Mouse (Mus musculus) E14TG2a.4 (cell line): ENCODE data around the gene 5430419D17Rik.

Experiments used
- H3K27me3 ChIP-seq: 2 replicates; pipeline ENCODE4 v1.6.1; 2014; ENCODE audit warnings: low read length, control low read depth; ENCODE audit not compliant: insufficient read depth
- H3K36me3 ChIP-seq: 2 replicates; pipeline ENCODE4 v1.6.1; 2014; ENCODE audit warnings: low read length, control low read depth; ENCODE audit not compliant: insufficient read depth
- H3K4me1 ChIP-seq: replicated peaks from 2 replicates; pipeline ENCODE4 v1.6.1; 2014; ENCODE audit warnings: low read depth, low read length, control low read depth
- H3K4me3 ChIP-seq: replicated peaks from 2 replicates; pipeline ENCODE4 v1.5.1; 2014; ENCODE audit warnings: mild to moderate bottlenecking, low read length
- H3K9me3 ChIP-seq: 2 replicates; pipeline ENCODE4 v1.6.1; 2014; ENCODE audit warnings: low read length, control low read depth
- CTCF ChIP-seq: conservative IDR thresholded peaks from 2 replicates; pipeline ENCODE4 v1.5.1; 2014; ENCODE audit warnings: low read length
- NANOG ChIP-seq: IDR thresholded peaks from 2 replicates; pipeline ENCODE4 v1.6.1; 2014; ENCODE audit warnings: borderline replicate concordance, low read length, mixed read lengths
- POU5F1 ChIP-seq: IDR thresholded peaks from 2 replicates; pipeline ENCODE4 v1.6.1; 2014; ENCODE audit warnings: low read length, borderline replicate concordance

5430419D17Rik gene

DNA sequence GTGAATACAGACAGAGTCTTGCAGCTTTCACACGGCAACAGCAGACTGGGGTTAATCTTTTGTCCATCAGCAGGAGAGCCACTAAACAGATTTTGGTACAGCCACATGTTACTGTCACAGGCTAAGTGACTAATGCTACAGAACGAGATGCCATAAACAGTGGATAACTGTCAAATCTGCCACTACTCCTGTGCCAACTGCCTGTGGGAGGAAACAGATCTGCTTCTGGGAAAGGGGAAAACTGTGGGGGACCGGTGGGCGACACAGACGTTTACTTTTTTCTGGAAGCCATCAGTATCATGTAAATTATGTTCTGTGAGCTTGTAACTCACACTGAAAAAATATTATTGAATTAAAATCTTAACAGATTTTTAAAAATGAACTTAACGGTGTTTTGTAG is 86.7 kb downstream of the 5430419D17Rik start:
- Histone ChIP-seq H3K27me3 (no peaks in the 10 kb centered on the region), H3K36me3 (no peaks in the 10 kb centered on the region), H3K4me1 (no peaks in the 10 kb centered on the region), H3K4me3 (no peak overlapping the region), H3K9me3 (no peaks in the 10 kb centered on the region)
- TF ChIP-seq CTCF (no peak), NANOG (no peak), POU5F1 (no peak)

DNA sequence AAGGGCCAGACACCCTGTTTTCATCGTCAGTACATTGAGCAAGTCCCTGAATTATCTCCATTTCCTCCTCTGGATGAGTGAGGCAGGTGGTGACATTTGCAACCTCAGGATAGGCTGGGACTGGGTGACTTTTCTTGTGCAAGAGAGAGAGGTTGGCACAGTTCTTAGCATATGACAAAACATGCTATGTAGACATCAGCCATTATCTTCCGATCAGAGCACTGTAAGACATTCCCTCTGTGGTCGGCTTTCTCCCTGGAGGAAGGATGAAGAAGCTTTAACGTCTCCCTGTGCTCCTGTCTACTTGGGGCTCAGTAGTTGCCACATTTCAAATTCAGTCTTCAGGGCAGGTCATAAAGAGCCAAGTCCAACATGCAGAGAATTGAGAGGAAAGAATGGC is 90.0 kb downstream of the 5430419D17Rik start:
- Histone ChIP-seq H3K27me3 (no peaks in the 10 kb centered on the region), H3K4me1 (no peaks in the 10 kb centered on the region), H3K9me3 (no peaks in the 10 kb centered on the region), H3K36me3 (no peaks in the 10 kb centered on the region), H3K4me3 (no peak overlapping the region)
- TF ChIP-seq CTCF (no peak), POU5F1 (no peak), NANOG (no peak)

DNA sequence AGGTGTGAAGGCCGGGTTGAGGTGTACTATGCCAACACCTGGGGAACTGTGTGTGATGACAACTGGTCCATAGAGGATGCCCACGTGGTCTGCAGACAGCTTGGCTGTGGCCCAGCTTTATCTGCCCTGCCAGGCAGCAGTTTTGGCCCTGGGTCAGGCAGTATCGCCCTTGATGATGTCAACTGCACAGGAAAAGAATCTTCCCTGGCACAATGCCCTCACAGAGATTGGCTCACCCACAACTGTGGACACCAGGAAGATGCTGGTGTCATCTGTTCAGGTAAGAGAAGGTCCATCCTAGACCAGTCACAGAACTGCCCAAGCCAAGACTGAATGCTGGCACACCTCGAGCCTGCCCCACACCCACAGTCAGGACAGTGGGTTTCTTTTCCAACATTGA is 91.6 kb downstream of the 5430419D17Rik start:
- Histone ChIP-seq H3K27me3 (no peaks in the 10 kb centered on the region), H3K36me3 (no peaks in the 10 kb centered on the region), H3K9me3 (no peaks in the 10 kb centered on the region), H3K4me1 (no peaks in the 10 kb centered on the region), H3K4me3 (no peak overlapping the region)
- TF ChIP-seq CTCF (no peak), POU5F1 (no peak), NANOG (no peak)

GRCm38 (mm10) chr7:131297151-131297550 is 122.9 kb downstream of the 5430419D17Rik start:
- Histone ChIP-seq H3K4me3 (no peak overlapping the region), H3K4me1 (no peaks in the 10 kb centered on the region), H3K36me3 (no peaks in the 10 kb centered on the region), H3K27me3 (peaks cover 10% of the 10 kb centered on the region; the same call in 1 of the 2 replicates), H3K9me3 (no peaks in the 10 kb centered on the region)
- TF ChIP-seq POU5F1 (no peak), CTCF (0 out of 2 replicates have a peak, but pooled peaks have one; percentile 8), NANOG (no peak)

DNA sequence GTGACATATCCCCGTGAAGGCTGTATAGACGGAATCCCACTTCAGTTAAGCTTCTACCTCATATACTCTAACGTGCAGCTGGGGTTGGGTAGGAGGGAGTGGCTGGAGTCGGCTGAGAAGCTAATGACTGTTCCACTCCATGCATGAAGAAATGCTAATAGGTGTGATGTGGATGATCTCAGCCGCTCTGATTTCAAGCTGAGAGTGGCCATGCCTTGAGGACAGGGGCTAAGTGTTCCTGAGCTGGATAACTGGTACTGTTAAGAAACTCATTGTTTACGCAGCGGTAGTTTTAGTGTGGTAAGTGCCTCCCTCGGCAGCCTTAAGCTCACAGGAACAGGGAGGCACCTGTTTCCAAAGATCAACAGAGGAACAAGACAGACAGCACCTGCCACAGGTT is 129.1 kb downstream of the 5430419D17Rik start:
- no peak for TF ChIP-seq POU5F1
- TF ChIP-seq NANOG, result no peak

DNA sequence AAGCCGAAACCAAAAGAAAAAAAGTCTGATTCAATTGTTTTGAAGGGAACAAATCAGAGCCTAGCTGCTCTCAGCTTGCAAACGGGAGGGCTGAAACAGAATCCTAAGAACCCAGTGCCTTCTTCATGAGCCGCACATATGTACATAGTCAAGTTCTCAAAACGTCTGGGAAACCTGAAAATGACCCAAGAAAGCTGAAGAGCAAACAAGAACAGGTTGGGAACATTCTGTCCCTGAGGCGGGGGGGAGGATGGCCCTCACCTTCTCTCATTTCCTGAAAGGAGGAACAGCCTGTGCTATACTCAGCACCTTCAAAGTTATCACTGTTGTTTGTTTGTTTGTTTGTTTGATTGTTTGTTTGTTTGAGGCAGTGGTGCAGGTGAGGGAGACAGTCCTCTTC is 132.5 kb downstream of the 5430419D17Rik start:
- Histone ChIP-seq H3K4me1 (no peaks in the 10 kb centered on the region), H3K36me3 (no peaks in the 10 kb centered on the region), H3K27me3 (no peaks in the 10 kb centered on the region), H3K4me3 (no peak overlapping the region), H3K9me3 (no peaks in the 10 kb centered on the region)
- TF ChIP-seq CTCF, result no peak
- no peak for TF ChIP-seq POU5F1
- TF ChIP-seq NANOG, result no peak

More for the DNA sequence above, 129.1 kb downstream of the 5430419D17Rik start:
- Histone ChIP-seq H3K27me3 (peaks cover 10% of the 10 kb centered on the region; the same call in 1 of the 2 replicates), H3K36me3 (no peaks in the 10 kb centered on the region), H3K4me3 (no peak overlapping the region), H3K4me1 (no peaks in the 10 kb centered on the region), H3K9me3 (no peaks in the 10 kb centered on the region)

DNA sequence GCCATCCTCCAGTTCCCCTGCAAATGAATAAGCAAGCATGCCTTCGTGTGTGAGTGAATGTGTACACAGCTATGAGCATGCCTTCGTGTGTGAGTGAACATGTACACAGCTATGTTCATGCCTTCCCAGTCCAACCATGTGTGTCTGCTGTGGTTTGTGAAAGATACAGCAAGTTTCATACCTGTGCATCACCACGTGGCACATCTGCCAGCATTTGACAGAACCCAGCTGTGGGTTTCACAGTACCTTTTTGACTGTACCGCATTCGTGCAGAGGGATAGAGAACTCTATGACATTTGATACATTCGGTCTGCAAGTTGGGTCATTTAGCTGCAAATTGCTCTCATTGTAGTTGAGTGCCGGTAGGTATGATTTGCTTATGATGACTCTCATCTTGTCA is 140.3 kb downstream of the 5430419D17Rik start:
- no peak for TF ChIP-seq CTCF
- TF ChIP-seq NANOG, result no peak
- TF ChIP-seq POU5F1, result no peak

DNA sequence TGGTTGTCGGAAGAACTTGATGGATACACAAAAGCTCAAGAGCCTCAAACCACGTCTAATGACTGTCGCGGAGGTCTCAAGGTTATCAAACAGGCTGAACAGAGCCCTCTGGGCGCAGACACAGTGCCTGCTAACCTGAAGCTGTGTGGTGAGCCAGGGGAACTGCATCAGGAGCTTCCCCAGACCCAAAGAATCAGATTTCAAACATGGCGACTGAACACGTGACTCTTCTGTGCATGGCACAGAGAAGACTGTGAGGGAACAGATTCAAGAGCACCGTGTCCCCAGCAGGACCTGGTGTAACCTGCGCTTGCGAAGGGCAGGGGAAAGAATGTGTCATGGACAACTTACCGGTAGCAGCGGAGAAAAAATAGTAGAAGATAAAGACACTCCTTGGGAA is 143.4 kb downstream of the 5430419D17Rik start:
- Histone ChIP-seq H3K4me3 (no peak overlapping the region), H3K9me3 (no peaks in the 10 kb centered on the region), H3K4me1 (0 out of 2 replicates have a peak, but pooled peaks cover 2% of the 10 kb centered on the region), H3K27me3 (peaks cover 3% of the 10 kb centered on the region; the same call in 1 of the 2 replicates), H3K36me3 (no peaks in the 10 kb centered on the region)
- TF ChIP-seq NANOG, result no peak
- TF ChIP-seq CTCF, result peak; percentile 13; the same call in 1 of the 2 replicates

More for the DNA sequence above, 140.3 kb downstream of the 5430419D17Rik start:
- no peaks in the 10 kb centered on the region for H3K9me3 ChIP-seq
- 0 out of 2 replicates have a peak, but pooled peaks cover 2% of the 10 kb centered on the region for H3K4me1 ChIP-seq
- H3K4me3 ChIP-seq, result no peak overlapping the region
- no peaks in the 10 kb centered on the region for H3K36me3 ChIP-seq
- peaks cover 3% of the 10 kb centered on the region; the same call in 1 of the 2 replicates for H3K27me3 ChIP-seq

GRCm38 (mm10) chr7:131318340-131318739 is 144.1 kb downstream of the 5430419D17Rik start:
- TF ChIP-seq POU5F1, result no peak
- no peak for TF ChIP-seq CTCF
- no peak for TF ChIP-seq NANOG
- Histone ChIP-seq H3K36me3 (no peaks in the 10 kb centered on the region), H3K9me3 (no peaks in the 10 kb centered on the region), H3K4me3 (no peak overlapping the region), H3K4me1 (0 out of 2 replicates have a peak, but pooled peaks cover 2% of the 10 kb centered on the region), H3K27me3 (peaks cover 3% of the 10 kb centered on the region; the same call in 1 of the 2 replicates)
